Mouse (Mus musculus) layer of hippocampus, adult 8-10 months (tissue): ENCODE data around the gene Tnnt3. TPM values are rescaled to one million over a fixed set of nuclear protein-coding genes. Genes with fewer than 3 reads are reported as not detected.
A peak's percentile ranks its signal among the peaks of the same experiment; 100 is the strongest.

Experiments used
- DNase-seq, 2 experiments: peaks; one replicate each; pipeline ENCODE4 v3.0.0; 2022; ENCODE audit warnings: low spot score in 2 of 2
- total RNA-seq, 4 experiments: library from RNA; stranded (reverse); gene quantifications; 2 replicates each; pipeline ENCODE4 v1.2.4; 2022

The Tnnt3 gene
- total RNA-seq, 4 experiments from 2014 or later: 1.2 to 3.8 TPM; not detected in 2

DNA sequence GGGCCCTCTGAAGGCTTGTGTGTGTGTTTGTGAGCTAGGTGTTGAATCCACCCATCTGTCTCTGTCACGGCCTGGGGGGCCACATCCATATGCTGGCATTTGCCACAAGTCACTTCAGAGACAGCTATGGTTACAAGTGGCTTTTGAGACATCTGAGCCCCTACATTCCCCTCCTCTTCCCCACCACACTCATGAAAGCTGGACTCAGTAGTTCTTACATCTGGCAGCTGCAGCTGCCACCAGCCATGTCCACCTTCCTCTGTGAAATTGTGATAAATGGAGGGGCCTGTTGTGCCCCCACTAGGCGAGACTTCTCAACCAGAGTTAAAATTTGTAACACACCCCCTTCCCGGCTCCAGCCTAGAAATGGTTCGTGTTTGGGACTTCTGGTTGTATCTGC, 39.7 kb downstream of the Tnnt3 start:
- DNase-seq: no peak

DNA sequence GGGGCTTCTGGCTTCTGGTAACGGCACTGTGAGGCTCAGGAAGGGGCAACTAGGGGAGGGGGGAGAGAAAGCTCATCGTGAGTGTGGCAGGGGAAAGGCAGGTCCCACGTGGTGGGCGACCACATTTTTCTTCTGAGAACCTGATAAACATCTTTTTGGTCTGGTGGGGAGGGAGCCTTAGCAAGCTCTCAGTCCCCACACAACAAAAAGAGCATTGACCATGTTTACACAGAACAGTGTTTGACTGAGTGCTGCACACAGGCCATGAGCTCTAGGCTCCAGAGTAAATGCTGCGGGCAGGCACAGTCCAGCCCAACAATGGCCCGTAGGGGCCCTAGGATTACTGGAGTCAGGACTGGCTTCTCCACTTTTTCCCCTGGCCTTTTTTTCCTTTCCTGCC, 40.1 kb downstream of the Tnnt3 start:
- no peak for DNase-seq

DNA sequence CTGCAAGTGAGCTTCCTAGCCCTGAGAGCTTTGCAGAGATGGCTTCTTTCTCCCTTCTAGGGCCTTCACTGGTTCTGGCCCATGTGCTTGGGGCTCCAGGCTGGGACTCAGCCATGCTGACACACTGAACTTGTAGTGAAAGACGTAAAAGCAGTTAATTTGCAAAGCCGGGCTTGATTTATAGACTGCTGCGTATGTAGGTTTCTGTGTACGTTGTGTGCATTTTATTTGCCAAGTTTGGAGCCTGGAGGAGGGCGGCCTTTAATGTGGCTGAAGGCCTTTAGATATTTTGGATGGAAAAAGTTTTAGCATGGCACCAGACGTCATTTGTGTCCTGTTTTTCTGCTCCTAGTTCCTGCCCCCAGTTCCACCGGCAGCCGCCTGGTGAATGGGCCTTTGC, 41.2 kb downstream of the Tnnt3 start:
- DNase-seq: no peak

DNA sequence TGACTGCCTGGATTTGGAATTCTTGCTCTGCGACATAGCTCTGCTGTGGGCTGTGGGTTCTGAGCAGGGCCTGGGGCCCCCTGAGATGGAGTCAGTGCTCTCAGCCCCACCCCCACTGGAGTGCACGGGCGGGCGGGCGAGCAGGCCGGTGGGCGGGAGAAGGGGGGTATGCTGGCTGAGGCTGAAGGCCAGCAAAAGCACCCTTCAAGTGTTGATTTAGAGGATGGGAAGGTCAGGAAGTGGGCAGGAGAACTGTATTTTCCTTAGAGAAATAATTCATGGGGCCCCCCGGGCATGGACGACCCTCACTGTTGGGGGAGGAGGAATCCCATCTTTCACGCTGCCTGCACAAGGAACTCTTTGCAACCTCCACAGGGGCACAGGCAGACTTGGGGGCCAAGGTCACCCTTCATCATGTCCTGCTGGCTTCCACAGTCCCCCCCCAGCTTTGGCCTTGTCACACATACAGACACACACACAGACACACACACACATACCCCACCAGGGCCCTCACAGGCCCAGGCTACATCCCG, 44.2 kb downstream of the Tnnt3 start:
- no peak for DNase-seq

DNA sequence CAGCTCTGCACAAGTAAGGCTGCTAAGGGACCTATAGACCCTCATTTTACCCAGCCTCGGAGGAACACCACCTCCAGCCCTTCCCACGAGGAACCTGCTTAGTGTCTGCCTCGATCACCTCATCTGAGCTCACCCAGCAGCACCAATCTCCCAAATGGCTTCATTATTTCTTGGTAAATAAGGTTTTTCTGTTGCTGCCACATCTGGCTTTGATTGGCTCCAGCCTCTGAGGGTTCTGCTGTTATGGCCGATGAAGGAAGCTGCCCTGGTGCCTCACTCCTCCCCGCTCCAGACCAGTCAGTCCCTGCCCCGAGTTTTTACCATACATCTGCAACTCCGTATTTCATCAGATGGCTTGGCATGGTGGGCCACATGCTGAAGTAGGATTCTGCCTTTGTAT, 47.3 kb downstream of the Tnnt3 start:
- DNase-seq: no peak

DNA sequence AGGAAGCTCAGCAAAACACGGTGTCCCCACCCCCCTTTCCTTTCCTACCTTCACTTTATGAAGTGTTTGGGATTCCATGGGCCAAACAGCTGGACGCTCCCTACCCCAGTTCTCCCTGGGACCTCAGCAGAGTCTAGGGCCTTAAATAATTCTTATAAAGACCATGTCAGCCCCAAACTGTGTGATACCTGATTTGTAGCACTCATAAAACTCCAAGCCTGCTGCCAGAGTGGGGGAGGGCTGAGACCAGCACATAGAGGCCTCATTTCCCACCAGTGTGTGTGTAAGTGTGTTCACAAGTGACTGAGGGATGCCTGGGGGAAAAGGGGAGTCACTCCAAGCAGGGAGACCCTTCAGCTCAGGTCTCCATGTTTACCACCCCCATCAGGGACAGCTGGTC, 49.2 kb downstream of the Tnnt3 start:
- DNase-seq: no peak

DNA sequence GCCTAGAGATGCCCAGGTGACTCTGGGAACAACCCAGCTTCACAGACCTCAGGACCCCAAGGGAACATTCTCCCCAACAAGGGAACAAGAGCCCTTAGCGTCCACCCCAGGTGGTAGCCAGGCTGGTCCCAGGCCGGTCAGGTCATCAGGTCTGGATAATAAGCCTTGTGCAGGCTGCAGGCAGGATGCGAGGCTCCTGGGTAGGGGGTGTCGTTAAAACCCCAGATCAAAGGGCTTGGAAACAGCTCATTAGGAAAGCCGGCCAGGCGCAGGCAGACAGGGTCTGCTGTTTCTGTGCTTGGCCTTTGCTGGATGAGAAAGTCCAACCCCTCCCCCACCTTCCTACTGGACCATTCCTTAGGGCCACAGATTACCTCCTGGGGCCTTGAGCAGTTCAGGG, 50.1 kb downstream of the Tnnt3 start:
- DNase-seq: no peak

DNA sequence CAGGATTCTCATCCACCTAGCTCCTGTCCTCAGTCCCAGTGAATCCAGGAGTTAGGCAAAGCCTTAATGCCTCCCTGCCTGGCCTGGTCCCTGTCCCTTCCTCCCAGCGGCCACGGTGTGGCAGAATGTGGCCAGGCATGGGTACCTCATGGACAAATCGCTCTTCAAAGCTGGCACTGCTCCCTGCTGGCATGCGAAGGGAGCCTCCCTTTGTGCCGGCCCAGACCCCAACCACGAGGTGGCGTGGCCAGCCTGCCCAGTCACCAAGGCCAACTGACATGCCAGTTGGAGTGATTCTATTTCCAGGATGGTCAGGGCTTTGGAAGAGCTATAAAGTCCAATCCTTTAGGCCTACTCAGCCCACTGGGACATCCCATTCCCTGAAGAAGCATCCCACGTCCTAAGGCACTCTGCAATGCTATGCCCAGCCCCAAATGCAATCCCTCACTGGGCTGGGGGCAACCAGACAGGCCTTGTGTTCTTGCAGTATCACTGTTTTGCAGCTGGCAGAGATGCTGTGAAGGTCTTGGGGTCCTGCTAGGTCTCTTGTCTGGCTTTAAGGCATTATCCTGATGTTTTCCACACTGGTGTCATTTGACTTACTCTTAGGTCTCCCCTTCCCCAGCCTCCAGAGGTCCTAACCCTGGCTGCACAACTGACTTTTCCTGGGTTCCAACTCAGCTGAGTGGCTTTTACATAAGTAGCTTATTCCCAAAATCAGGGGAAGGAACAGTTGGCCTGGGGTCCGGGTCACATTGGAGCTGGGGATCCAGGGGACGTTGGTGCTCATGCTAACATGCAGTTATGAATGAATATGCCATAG, 51.5 kb downstream of the Tnnt3 start:
- DNase-seq: peak in 1 of 2 experiments; percentile 13

DNA sequence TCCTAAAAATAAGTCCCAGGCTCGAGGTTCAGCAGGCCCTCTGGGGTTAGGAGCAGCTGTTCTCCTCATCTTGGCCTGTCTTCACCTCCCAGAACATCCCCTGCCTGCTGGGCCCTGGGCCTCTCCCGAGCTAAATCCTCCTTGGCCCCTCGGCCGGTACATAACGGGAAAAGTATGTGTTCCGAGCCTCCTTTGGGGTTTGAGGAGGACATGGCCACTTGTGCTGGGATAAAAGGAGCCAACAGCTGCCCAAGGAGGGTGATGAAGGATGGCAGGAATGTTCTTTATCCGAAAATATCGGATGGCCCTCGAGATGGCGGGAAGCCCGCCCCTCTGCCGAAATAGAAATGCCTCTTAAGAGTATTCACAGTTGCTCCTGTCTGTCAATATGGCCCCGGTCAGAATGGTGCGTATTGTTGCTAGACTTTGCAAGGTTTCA, 52.3 kb downstream of the Tnnt3 start:
- DNase-seq: no peak

DNA sequence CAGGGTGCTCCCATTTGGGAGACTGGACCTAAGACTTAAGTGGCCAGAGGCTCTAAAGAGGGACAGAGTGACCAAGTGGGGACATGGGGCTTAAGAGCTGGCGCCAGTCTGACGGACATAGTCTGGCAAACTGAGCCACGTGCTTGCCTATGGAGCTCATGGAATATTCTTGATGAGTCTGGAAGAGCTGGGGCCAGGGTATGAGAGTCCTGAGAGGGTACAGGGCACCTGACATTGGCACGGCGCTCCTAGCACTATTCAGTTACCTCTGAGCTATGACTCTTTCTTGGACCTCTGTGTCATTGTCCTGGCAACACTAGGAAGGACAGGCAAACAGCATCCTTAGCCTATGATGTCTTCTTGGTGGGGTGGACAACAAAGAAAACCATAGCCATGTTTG, 53.1 kb downstream of the Tnnt3 start:
- no peak for DNase-seq

DNA sequence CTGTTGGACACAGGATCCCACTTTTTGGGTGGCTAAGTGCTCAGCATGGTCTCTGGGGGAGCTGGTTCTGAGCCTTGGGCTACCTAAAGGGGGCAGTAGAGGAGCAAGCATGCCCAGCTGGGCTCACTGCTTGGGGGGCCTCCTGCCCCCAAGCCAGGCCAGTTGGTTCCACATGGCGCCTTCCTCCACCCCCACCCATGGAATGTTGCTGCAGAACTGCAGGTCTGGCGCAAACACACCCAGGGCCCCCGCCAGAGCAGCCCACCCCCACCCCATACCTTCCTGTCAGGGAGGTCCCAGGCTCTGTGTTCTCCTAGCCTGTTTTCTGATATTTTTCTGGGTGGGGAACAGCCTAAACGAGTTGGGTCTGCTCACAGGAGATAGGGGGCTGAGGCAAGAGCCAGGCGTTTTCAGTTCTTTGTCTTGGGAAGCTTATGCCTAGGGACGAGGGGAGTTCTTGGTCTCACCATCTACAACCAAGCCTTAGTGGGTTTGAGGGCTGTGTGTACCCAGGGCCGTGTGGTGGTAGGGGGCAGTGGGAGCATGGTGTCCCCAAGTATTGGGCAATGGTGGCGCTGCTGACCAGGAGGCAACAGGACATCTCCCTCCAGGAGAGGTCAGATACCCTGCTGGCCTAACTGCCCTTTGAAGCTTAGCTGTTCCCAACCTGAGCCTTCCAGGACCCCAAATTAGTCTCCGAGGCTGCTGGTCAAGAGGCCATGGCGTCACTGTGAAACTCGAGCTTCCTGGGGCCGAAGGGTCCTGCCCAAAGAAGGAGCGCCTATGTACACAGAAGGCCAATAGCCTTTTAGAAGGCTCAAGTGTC, 54.2 kb downstream of the Tnnt3 start:
- DNase-seq: no peak

DNA sequence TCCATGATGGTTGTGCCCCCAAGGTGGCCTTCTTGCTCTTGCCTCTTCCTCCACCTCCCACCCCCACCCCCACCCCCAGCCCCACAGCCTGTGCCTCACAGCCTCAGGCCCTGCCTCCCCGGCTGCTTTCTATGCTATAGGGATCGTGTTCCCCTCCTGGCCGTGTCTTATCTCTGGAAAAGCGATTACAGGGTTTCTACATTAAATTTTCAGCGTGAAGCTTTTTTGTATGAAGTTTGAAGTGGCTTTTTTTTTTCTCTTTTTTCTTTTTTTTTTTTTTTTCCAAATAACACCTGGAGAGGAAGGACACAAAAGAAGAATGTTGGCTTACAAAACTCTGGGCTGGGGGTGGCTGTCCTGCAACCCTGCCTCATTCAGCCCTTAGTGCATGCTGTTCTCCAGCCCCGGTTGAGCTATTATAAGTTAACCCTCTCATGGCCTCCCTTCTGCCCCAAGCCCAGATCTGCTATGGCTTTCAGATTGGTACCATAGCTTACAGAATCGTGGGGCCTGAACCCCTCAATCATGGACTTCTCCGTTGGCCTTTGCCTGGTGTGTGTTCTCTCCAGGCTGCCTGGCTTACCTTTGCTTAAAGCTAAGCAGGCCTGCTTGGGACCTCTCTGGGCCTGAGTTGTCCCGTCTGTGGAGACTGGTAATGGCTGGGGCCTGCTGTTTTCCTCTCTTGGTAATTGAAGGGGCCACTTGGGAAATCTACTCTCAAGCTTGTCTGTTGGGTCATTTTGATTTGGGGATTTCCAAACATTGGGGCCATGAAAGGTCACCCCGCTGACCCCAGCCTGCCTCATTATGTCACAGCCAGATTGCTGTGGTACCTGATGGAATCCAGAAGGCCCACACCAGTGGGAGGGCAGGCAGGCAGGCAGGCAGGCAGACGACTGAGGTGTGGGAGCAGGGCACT, 55.0 kb downstream of the Tnnt3 start:
- no peak for DNase-seq

DNA sequence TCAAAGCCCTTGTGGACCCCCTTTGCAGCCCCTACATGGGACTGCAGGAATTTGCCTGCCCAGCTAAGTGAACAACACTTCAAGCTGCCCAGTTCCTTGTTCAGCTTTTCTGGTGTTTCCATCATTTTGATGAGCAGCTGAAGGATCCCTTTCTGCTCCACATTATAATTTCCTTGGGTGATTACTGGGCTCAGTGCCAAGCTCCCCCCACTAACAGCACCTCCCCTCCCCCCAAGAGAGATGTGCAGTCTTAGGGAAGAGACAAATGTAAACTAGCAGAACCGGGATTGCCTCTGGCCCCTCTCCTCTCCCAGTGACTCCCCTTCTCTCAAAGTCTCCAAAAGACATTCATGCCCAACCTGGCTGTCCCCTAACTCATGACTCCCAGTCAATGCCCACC, 56.0 kb downstream of the Tnnt3 start:
- no peak for DNase-seq

DNA sequence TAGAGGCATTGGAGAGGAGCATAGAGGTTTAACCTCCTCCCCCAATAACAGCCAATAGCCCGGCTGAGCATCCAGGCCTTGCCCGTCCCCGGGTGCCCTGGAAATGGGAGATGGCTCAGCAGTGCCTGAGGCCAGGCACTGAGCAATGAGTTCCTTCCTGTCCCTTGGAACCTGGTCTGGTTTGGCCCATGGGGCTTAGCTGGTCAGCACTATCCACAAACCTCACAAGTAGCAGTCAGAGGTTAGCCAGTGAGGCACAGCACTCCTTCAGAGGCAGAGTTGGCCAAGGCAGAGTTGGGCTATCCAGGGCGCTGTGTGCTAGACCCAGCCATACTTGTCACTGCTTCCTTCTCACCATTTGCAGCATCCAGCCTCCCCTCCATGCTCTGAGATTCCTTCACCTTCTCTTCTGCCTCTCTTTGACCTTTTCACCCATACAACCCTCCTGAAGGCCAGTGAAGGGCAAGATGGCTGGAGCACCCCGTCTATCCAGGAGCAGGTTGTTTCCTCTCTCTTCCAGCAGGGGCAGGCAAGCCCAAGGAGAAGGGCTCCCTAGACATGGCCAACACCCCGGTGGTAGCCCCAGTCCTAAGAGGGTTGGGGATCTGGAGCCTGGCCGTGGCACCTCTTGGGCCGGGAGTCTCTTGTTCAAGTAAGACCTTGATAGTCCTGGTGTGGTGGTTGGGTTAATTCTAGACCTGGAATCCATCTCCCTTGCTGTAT, 56.9 kb downstream of the Tnnt3 start:
- no peak for DNase-seq

DNA sequence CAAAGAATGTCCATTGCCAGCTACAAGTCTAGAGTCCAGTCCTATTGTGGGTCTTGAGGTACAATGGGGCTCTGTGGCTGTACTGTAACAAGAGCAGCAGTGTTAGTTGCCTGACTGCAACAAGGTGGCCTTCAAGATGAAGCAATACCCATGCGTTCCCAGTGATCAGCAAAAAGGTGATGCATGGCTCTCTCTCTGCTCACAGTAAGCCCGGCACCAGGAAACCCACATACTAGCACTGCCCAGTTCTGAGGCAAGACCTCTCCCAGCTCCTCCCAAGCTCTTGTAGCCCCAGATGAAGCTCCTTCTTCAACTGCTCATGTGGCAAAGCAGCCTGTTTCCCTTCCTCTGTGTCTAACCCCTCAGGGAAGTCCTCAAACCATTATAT, 57.4 kb downstream of the Tnnt3 start:
- DNase-seq: no peak

DNA sequence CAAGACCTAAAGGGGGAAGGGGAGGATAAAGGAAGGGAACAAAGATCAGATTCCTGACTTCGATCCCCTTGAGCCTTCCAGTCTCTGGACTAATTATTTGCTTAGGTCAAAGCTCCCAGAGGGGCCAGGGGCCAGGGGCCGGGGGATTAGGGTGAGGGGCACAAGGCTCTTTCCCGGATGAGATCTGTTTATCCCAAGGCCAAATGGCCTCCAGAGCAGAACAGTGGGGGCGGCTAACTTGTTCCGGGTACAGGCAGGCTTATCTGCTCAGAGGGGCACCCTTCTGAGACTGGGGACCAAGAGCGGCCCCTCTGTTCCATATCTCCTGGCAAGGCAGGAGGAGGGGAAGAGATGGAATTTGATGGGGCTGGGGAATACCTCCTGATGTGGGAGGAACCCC, 59.1 kb downstream of the Tnnt3 start:
- no peak for DNase-seq

DNA sequence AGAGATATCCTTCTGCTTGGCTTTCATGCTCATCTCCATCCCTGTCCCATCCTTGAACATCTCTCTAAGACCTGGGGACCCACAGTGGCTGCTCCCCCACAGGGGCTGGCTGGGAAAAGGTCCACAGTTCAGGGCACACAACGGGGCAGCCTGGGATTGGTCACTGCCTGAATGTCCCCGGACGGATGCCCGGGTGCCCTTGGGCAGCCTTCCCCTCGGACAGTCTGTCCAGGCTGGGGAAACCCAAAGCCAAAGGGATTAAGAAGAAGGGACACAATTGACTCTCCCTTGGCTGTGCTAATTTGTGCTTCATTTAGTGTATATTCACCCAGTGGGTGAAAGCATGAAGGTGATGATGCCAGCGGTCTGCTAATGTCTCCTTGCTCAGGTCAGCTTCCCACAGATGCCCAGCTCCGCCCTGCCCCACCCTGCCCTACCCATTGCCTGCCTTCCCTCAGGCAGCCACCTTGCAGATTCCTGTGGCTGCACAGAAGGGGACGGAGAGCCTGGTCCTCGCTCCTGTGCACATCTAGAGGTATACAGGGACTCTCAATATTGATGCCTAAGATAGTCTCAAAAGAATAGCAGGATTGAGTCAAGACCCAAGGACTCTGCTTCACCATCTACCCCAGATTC, 60.0 kb downstream of the Tnnt3 start:
- no peak for DNase-seq

DNA sequence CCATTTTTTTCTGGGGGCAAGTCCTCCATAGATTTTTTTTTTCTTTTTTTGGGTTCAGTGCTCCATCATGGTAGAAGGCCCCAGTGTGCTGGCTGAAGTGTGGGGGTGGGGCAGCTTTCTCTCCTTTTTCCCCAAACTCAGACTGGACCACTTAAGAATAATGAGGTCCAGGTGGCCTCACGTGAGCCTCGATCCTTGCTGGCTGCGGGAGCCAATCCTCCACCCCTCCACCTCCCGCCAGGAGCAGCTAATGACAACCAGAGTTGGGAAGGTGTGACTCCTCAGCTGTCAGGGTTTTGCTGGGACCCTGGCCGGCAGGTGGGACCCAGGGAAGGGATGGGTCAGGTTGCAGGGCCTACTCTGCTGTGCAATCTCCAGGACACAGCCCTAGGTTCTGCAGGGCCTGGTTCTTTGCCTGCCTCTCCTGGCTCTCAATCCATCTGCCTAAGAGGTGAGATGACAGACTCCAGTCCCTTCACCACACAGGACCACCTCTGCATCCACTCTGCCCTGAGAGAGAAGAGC, 61.1 kb downstream of the Tnnt3 start:
- no peak for DNase-seq

DNA sequence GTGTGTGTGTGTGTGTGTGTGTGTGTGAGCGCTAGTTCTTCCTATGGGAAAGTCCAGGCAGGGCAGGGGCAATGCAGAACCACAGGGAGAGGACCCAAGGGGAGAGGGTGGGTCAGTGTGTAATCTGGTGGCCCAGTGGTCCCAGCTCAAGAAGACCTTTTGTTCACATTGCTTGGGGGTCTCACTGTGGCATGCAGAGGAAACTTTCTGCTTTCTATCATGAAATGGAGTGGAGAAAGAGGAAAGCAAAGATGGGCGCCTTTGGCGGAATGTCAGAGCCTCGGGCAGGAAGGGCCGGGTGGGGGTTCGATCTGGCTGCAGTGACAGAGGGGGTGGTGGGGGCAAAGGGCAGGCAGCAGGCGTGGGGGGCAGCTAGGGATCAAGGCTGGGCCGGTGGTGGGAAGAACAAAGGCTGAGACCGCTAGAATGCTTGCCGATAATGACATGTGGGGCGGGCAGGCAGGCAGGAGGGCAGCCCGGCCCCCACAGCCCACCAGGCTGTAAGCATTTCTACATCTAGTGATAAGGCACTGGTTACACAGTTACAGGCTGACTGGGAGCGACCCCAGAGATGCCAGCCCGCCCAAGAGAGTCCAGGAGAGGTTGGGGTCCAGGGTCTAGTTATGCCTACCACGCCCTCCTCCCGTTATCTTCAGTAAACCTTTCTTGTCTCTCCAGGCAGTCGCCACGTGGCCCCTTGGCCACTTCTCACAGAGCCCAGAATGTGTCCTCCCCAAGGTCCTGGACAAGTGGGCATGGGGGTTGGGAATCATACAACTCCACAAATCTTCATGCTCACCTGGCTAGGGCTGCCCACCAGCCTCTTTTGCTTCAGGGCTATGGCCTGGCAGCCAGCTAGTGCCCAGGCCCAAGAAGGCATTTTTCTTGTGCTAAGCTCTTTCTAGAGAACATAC, 62.6 kb downstream of the Tnnt3 start:
- no peak for DNase-seq
